Mouse (Mus musculus) midbrain, embryonic 13.5 days (tissue): ENCODE measurements around the gene Fam92b. TPM values are rescaled to one million over a fixed set of nuclear protein-coding genes. Genes with fewer than 3 reads are reported as not detected.

Experiments
- ATAC-seq: fragments of 200-750 bp; cut with Nextera tagmentation; 2 replicates; pipeline ENCODE4 v1.8.0; 2017; ENCODE audit warnings: mild to moderate bottlenecking, moderate TSS enrichment, moderate library complexity
- H3K27ac ChIP-seq: fragments of 300-500 bp; sonication (generic); 2 replicates; pipeline ENCODE4 v1.5.1; 2015; ENCODE audit warnings: inconsistent platforms, mild to moderate bottlenecking, moderate library complexity
- H3K27me3 ChIP-seq: fragments of 300-500 bp; sonication (generic); 2 replicates; pipeline ENCODE4 v1.6.1; 2015; ENCODE audit warnings: mild to moderate bottlenecking, inconsistent platforms
- H3K36me3 ChIP-seq: fragments of 300-500 bp; sonication (generic); 2 replicates; pipeline ENCODE4 v1.6.1; 2015; ENCODE audit warnings: mild to moderate bottlenecking, inconsistent platforms
- H3K4me1 ChIP-seq: fragments of 300-500 bp; sonication (generic); replicated peaks from 2 replicates; pipeline ENCODE4 v1.6.1; 2015; ENCODE audit warnings: inconsistent platforms
- H3K4me2 ChIP-seq: fragments of 300-500 bp; sonication (generic); replicated peaks from 2 replicates; pipeline ENCODE4 v1.6.1; 2015; ENCODE audit warnings: moderate library complexity, mild to moderate bottlenecking, inconsistent platforms
- H3K4me3 ChIP-seq: fragments of 300-500 bp; sonication (generic); replicated peaks from 2 replicates; pipeline ENCODE4 v1.5.1; 2015; ENCODE audit warnings: mild to moderate bottlenecking, inconsistent platforms
- H3K9ac ChIP-seq: fragments of 300-500 bp; sonication (generic); replicated peaks from 2 replicates; pipeline ENCODE4 v1.6.1; 2015; ENCODE audit warnings: mild to moderate bottlenecking, inconsistent platforms
- H3K9me3 ChIP-seq: fragments of 300-500 bp; sonication (generic); 2 replicates; pipeline ENCODE4 v1.6.1; 2016; ENCODE audit warnings: mild to moderate bottlenecking, inconsistent platforms
- WGBS: fragments of 180-500 bp; shearing (Covaris S2); methylation state at CpG from one replicate; pipeline ENCODE4 v1.1.7; 2015; 5-methylcytosine and 5-hydroxymethylcytosine counted together
- polyA plus RNA-seq: library from polyadenylated mRNA; unstranded; fragments of >200 nt; fragmentation: Nextera tagmentation; extraction: Ambion mirVana; gene quantifications from 2 replicates; pipeline ENCODE4 v1.2.1, GENCODE M21; 2015

Gene Fam92b
- polyA plus RNA-seq, 1 experiment from 2014 or later, result 2.3 TPM

DNA sequence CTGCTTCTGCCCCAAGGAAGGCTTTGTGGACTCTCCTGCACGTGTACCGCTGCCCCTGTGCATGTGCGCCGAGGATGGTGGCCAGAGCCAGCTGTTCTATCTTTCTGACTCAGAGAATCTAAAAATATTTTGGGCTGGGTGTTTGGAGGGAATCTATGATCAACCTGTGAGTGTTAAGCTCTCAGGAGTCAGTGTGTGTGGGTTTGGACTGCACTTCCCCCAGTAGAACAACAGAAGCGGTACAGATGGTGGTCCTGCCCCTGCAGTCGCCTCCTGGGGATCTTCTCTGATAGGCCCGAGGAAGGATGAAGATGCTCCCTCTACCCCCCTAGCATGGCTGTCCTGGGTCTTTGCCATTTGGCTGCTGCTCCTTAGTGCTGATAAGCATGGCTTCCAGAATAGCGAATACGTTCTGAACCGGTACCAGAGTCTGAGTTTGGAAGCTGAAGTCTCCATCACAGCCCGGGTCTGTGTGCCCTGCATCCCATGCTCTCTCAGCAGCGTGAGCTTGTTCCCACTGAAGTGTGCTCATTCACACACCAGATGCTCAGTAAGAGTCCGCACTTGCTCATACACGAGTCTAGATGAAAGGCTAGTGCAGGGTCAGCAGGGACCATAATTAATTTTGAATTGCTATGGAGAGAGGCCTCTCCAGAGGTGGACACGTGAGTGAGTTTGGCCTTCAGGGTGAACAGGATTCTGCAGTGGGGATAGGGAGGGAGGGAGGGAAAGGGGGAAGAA is 33.2 kb downstream of the Fam92b start:
- 56% methylated on average over 15 of the region's 15 CpGs for whole genome bisulfite sequencing
- Histone ChIP-seq H3K9ac (no peak overlapping the region), H3K4me3 (no peak overlapping the region), H3K27me3 (0 out of 2 replicates have a peak, but pooled peaks cover 2% of the 10 kb centered on the region), H3K27ac (peak overlapping the region; percentile 84), H3K9me3 (no peaks in the 10 kb centered on the region), H3K4me2 (no peak overlapping the region), H3K4me1 (peaks cover 30% of the 10 kb centered on the region), H3K36me3 (peaks cover 5% of the 10 kb centered on the region; the same call in 1 of the 2 replicates)
- ATAC-seq, result peak; percentile 83

- ATAC-seq, result no peak
- peak overlapping the region; percentile 39; the same call in 1 of the 2 replicates for H3K27ac ChIP-seq
- 79% methylated on average over 3 of the region's 3 CpGs for WGBS
These were observed 36.5 kb downstream of the Fam92b start for GRCm38 (mm10) chr8:120140769-120141168.

DNA sequence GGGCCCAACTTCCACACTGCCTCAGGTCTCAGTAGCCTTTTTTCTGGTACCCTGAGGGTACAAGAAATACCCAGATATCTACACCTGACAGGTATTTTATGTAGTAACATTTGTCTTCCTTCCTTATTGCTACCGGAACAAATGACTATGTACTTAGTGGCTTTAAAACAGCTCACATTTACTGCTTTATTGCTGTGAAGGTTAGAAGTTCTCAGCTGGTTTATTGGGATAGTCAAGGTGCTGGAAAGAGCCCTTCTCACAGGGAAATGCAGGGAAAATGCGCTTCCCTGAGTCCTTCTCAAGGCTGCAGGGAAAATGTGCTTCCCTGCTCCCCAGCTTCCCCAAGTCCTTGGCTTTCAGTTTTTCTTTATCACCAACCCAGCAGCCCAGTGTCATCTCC is 38.3 kb downstream of the Fam92b start:
- peaks cover 21% of the 10 kb centered on the region for H3K4me1 ChIP-seq
- no peaks in the 10 kb centered on the region for H3K36me3 ChIP-seq
- 96% methylated on average over 2 of the region's 2 CpGs for WGBS
- ATAC-seq, result no peak
- no peak overlapping the region for H3K27ac ChIP-seq
- H3K4me2 ChIP-seq, result no peak overlapping the region
- no peaks in the 10 kb centered on the region for H3K9me3 ChIP-seq
- H3K27me3 ChIP-seq, result 0 out of 2 replicates have a peak, but pooled peaks cover 2% of the 10 kb centered on the region
- H3K4me3 ChIP-seq, result no peak overlapping the region
- no peak overlapping the region for H3K9ac ChIP-seq

More at GRCm38 (mm10) chr8:120140769-120141168, 36.5 kb downstream of the Fam92b start:
- peaks cover 38% of the 10 kb centered on the region for H3K4me1 ChIP-seq
- no peaks in the 10 kb centered on the region for H3K36me3 ChIP-seq
- H3K4me2 ChIP-seq, result no peak overlapping the region
- no peak overlapping the region for H3K4me3 ChIP-seq
- H3K27me3 ChIP-seq, result 0 out of 2 replicates have a peak, but pooled peaks cover 2% of the 10 kb centered on the region
- H3K9ac ChIP-seq, result no peak overlapping the region
- H3K9me3 ChIP-seq, result no peaks in the 10 kb centered on the region

GRCm38 (mm10) chr8:120136618-120137017 is 40.6 kb downstream of the Fam92b start:
- Histone ChIP-seq H3K27ac (no peak overlapping the region), H3K4me2 (no peak overlapping the region), H3K9me3 (no peaks in the 10 kb centered on the region), H3K4me1 (peaks cover 12% of the 10 kb centered on the region), H3K4me3 (no peak overlapping the region), H3K27me3 (0 out of 2 replicates have a peak, but pooled peaks cover 2% of the 10 kb centered on the region), H3K36me3 (no peaks in the 10 kb centered on the region), H3K9ac (no peak overlapping the region)
- ATAC-seq, result no peak
- 61% methylated on average over 7 of the region's 7 CpGs for WGBS

DNA sequence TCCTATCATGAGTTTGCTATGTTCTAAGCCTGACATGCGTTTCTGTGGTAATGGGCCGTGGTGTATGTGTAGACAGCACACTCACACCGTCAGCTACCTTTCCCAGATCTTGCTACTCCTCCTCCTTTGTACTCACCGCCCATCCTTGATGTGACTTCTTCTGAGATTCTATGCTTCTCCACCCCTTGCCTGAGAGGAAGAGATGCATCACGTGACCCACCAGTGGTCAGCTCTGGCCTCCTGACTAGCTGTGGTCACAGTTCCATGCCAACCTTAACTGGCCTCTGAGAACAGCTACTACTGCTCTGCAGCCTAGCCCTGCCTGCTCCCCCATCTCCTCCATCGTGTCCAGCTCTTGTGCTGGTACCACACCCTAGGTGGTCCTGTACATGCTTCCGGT is 41.6 kb downstream of the Fam92b start:
- H3K9me3 ChIP-seq, result no peaks in the 10 kb centered on the region
- ATAC-seq, result no peak
- H3K36me3 ChIP-seq, result no peaks in the 10 kb centered on the region
- 0 out of 2 replicates have a peak, but pooled peaks cover 2% of the 10 kb centered on the region for H3K27me3 ChIP-seq
- no peak overlapping the region for H3K4me3 ChIP-seq
- H3K9ac ChIP-seq, result no peak overlapping the region
- peaks cover 7% of the 10 kb centered on the region; the same call in 1 of the 2 replicates for H3K4me1 ChIP-seq
- no peak overlapping the region for H3K27ac ChIP-seq
- 89% methylated on average over 7 of the region's 7 CpGs for WGBS
- H3K4me2 ChIP-seq, result no peak overlapping the region

- H3K9me3 ChIP-seq, result no peaks in the 10 kb centered on the region
- no peak overlapping the region for H3K27ac ChIP-seq
- H3K9ac ChIP-seq, result no peak overlapping the region
- no peak for ATAC-seq
- no peak overlapping the region for H3K4me3 ChIP-seq
- no peaks in the 10 kb centered on the region for H3K27me3 ChIP-seq
- no peaks in the 10 kb centered on the region for H3K36me3 ChIP-seq
- WGBS, result 86% methylated on average over 7 of the region's 7 CpGs
- H3K4me1 ChIP-seq, result peaks cover 21% of the 10 kb centered on the region
- no peak overlapping the region for H3K4me2 ChIP-seq
These were observed 44.1 kb downstream of the Fam92b start for GRCm38 (mm10) chr8:120133169-120133568.

DNA sequence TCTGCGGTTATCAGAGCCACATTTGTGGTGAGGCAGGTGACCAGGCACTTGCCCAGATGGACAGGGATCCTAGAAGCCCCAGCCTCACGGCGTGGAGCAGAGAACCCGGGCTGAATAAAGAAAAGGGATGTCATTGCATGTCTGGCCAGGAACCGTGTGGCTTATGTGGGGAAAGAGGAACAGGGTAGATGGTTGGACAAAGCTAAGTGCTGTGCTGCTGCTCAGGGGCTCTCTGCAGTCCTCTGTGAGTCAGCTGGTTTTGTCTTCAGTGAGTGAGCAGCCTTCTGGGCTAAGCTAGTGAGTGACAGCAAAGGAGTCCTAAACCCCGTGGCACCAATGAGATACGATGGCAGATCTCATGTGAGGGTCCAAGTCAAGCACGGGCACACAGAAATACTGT is 46.1 kb downstream of the Fam92b start:
- Histone ChIP-seq H3K4me2 (no peak overlapping the region), H3K36me3 (no peaks in the 10 kb centered on the region), H3K27me3 (no peaks in the 10 kb centered on the region), H3K4me3 (no peak overlapping the region), H3K4me1 (peaks cover 31% of the 10 kb centered on the region), H3K9ac (no peak overlapping the region), H3K9me3 (no peaks in the 10 kb centered on the region), H3K27ac (no peak overlapping the region)
- 81% methylated on average over 8 of the region's 8 CpGs for WGBS
- no peak for ATAC-seq

DNA sequence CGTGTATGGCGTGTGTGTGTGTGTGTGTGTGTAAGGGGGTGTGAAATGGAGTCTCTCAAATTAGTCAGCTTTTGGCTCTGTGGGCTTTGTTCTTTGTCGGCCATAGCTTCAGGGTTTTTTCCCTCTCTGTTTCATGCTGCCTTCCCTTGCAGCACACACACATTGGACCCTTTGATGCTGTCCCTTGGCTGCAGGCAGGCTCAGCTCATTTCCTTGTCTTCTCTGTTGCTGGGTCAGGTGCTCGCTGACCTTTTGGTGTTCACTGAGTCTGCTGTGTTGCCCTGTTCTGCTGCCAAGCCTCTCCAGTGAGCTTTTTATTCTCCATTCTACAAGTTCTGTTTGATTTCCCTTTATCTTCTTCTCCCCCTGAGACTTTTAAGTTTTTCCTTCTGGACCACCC is 47.7 kb downstream of the Fam92b start:
- H3K27me3 ChIP-seq, result no peaks in the 10 kb centered on the region
- H3K4me3 ChIP-seq, result no peak overlapping the region
- 41% methylated on average over 4 of the region's 4 CpGs for WGBS
- H3K4me2 ChIP-seq, result no peak overlapping the region
- ATAC-seq, result peak; percentile 40; the same call in 1 of the 2 replicates
- H3K9me3 ChIP-seq, result no peaks in the 10 kb centered on the region
- peaks cover 44% of the 10 kb centered on the region for H3K4me1 ChIP-seq
- H3K9ac ChIP-seq, result 0 out of 2 replicates have a peak overlapping the region, but pooled peaks have one; percentile 19
- peak overlapping the region; percentile 62 for H3K27ac ChIP-seq
- no peaks in the 10 kb centered on the region for H3K36me3 ChIP-seq

- H3K36me3 ChIP-seq, result no peaks in the 10 kb centered on the region
- no peak overlapping the region for H3K4me2 ChIP-seq
- no peak overlapping the region for H3K4me3 ChIP-seq
- H3K27me3 ChIP-seq, result no peaks in the 10 kb centered on the region
- no peaks in the 10 kb centered on the region for H3K9me3 ChIP-seq
- H3K9ac ChIP-seq, result no peak overlapping the region; the same call in 1 of the 2 replicates
- ATAC-seq, result no peak
- H3K4me1 ChIP-seq, result peaks cover 53% of the 10 kb centered on the region
- 23% methylated on average over 14 of the region's 14 CpGs for WGBS
- H3K27ac ChIP-seq, result peak overlapping the region; percentile 47; the same call in 1 of the 2 replicates
These were observed 50.7 kb downstream of the Fam92b start for GRCm38 (mm10) chr8:120126357-120127161.

GRCm38 (mm10) chr8:120124836-120125389 is 52.4 kb downstream of the Fam92b start:
- no peak overlapping the region for H3K4me2 ChIP-seq
- peak overlapping the region; percentile 53 for H3K27ac ChIP-seq
- H3K27me3 ChIP-seq, result no peaks in the 10 kb centered on the region
- peak; percentile 80 for ATAC-seq
- H3K36me3 ChIP-seq, result no peaks in the 10 kb centered on the region
- H3K9me3 ChIP-seq, result no peaks in the 10 kb centered on the region
- 28% methylated on average over 7 of the region's 7 CpGs for WGBS
- no peak overlapping the region; the same call in 1 of the 2 replicates for H3K9ac ChIP-seq
- no peak overlapping the region for H3K4me3 ChIP-seq
- H3K4me1 ChIP-seq, result peaks cover 48% of the 10 kb centered on the region

GRCm38 (mm10) chr8:120124261-120124660 is 53.0 kb downstream of the Fam92b start:
- Histone ChIP-seq H3K9me3 (no peaks in the 10 kb centered on the region), H3K9ac (no peak overlapping the region), H3K27me3 (no peaks in the 10 kb centered on the region), H3K4me3 (no peak overlapping the region), H3K27ac (peak overlapping the region; percentile 53; the same call in 1 of the 2 replicates), H3K4me1 (peaks cover 42% of the 10 kb centered on the region), H3K4me2 (no peak overlapping the region), H3K36me3 (no peaks in the 10 kb centered on the region)
- ATAC-seq, result no peak
- WGBS, result 62% methylated on average over 6 of the region's 6 CpGs

DNA sequence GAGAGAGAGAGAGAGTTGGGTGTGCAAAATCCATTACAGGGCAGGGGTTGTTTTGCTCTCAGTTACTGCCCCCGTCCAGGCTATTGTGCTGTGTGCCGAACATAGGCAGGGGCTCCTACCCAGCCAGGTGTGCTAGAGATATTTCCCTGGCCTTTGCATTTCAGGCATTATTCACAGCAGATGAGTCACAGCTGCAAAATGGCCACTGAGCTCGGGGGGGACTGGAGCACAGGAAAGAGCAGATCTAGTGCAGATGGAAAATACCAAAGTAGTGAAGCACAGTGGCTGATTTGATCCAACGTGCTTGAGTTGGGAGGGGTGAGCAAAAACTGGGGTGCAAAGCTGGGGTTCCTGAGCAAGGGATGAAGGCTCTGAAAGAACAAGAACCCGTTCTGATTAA is 56.3 kb downstream of the Fam92b start:
- Histone ChIP-seq H3K4me1 (peaks cover 22% of the 10 kb centered on the region), H3K27ac (no peak overlapping the region), H3K9ac (no peak overlapping the region), H3K4me3 (no peak overlapping the region), H3K4me2 (no peak overlapping the region), H3K9me3 (no peaks in the 10 kb centered on the region), H3K27me3 (peaks cover 14% of the 10 kb centered on the region), H3K36me3 (no peaks in the 10 kb centered on the region)
- 74% methylated on average over 5 of the region's 5 CpGs for WGBS
- ATAC-seq, result no peak
